ENCODE assay signal across 16 mouse cellular contexts in the genomic region with DNA sequence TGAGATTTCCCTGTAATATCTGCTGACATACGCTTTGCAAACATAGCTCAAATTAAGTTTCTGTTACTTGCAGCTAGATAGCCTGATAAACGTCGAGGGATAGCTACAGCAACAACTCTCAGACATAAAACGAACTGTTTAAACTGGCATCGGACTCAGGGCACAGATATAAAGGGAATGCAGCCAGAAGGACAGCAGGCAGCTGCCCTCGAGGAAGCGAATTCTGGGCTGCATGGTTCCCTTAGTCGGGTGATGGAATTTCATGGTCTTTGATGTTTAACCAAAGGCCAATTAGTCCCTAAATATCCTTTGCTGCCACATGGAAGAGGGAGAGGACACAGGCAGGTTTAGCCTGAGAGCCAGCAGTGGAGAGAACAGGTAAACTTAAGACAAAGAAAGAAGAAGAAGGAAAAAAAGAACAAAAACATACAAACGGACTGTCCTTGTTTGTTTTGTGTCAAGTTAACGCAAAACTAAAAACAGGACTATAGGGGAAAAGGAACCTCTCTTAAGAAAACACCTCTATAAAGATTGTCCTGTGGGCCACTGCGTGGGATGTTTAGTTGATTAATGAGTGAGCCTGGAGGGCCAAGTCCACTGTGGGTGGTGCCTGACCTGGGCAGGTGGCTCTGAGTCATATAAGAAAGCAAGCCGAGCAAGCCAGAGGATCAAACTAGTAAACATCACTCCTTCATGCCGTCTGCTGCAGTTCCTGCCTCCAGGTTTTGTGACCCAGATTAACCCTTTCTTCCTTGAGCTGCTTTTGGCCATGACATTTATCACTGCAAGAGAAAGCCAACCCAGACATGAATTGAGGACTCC.
A peak's percentile ranks its signal among the peaks of the same experiment; 100 is the strongest.
DNase-seq lines count a peak whose midpoint lies in the region; ATAC-seq lines count a peak whose summit lies in the region.
"Had no signal": no experiment of that assay in that cellular context is flagged by ENCODE, and none has a peak within 500 bp of the region (broad histone marks: within the 10 kb centered on the region; RNA-seq: fewer than 3 reads in every experiment).

No protein-coding gene starts in this region.

- ATAC-seq in hindbrain, embryonic 16.5 days: no peak

- DNase-seq in Muller cell, postnatal 12 days (ENCODE audit: inconsistent ontology term): peak; percentile 36
- peak; percentile 17 for DNase-seq in gonadal fat pad, adult 2 months (ENCODE audit: low read depth)
- peak; percentile 75 for DNase-seq in kidney, adult 9 months
- peak; percentile 64 for DNase-seq in large intestine, adult 2 months (ENCODE audit: low read depth, low spot score)
- no peak for DNase-seq in adrenal gland, adult (ENCODE audit: inconsistent age in 2 of 2, low spot score in 1 of 2)
- DNase-seq in embryo, embryonic 10.5 days (ENCODE audit: low spot score): no peak
- DNase-seq in left cerebral cortex, postnatal 25 days (ENCODE audit: low spot score in 2 of 2): no peak
- DNase-seq: adrenal gland, postnatal 14 days; cerebellum, adult 9-10 months; heart, adult 18-20 months; liver, embryonic 13.5 days; lung, postnatal 14 days; right cerebral cortex, postnatal 4 days had no signal

- WGBS in large intestine, adult 2 months: 21% methylated on average over 13 of the region's 13 CpGs
- WGBS in hindbrain, embryonic 16.5 days: 51% methylated on average over 13 of the region's 13 CpGs

- no peaks in the 10 kb centered on the region for H3K27me3 ChIP-seq in hindbrain, embryonic 16.5 days (replicated peaks; ENCODE audit: control insufficient read depth, insufficient read depth, low read length)
- H3K27me3 ChIP-seq: liver, embryonic 13.5 days; neural tube, embryonic 13.5 days had no signal

- intact Hi-C loops in left cerebral cortex, postnatal 25 days (cut with DNase I): no loop called here

- H3K4me2 ChIP-seq in hindbrain, embryonic 16.5 days (ENCODE audit: low read length): no peak overlapping the region
- H3K4me2 ChIP-seq: hindbrain, embryonic 14.5 days; liver, embryonic 13.5 days; neural tube, embryonic 13.5 days had no signal

- no peaks in the 10 kb centered on the region for H3K4me1 ChIP-seq in hindbrain, embryonic 16.5 days (ENCODE audit: control insufficient read depth, insufficient read depth, low read depth, low read length)
- H3K4me1 ChIP-seq: liver, embryonic 13.5 days had no signal

- H3K27ac ChIP-seq in hindbrain, embryonic 16.5 days (ENCODE audit: low read depth, low read length): no peak overlapping the region
- H3K27ac ChIP-seq: hindbrain, embryonic 14.5 days; liver, embryonic 13.5 days; neural tube, embryonic 13.5 days had no signal

- no peaks in the 10 kb centered on the region for H3K9me3 ChIP-seq in hindbrain, embryonic 16.5 days (ENCODE audit: control insufficient read depth, low read length)
- H3K9me3 ChIP-seq: liver, embryonic 13.5 days; neural tube, embryonic 13.5 days had no signal

- H3K9ac ChIP-seq in hindbrain, embryonic 16.5 days (ENCODE audit: low read depth, low read length): no peak overlapping the region
- H3K9ac ChIP-seq: hindbrain, embryonic 14.5 days; liver, embryonic 13.5 days; neural tube, embryonic 13.5 days had no signal

- no peak overlapping the region for H3K4me3 ChIP-seq in hindbrain, embryonic 16.5 days (ENCODE audit: low read length)
- H3K4me3 ChIP-seq: liver, embryonic 13.5 days; neural tube, embryonic 13.5 days had no signal

- H3K36me3 ChIP-seq in hindbrain, embryonic 16.5 days (ENCODE audit: control insufficient read depth, insufficient read depth, low read length): no peaks in the 10 kb centered on the region
- H3K36me3 ChIP-seq: liver, embryonic 13.5 days; neural tube, embryonic 13.5 days had no signal

Comparison
In these comparisons a context has a peak if more than half of its experiments do, and no peak if none do; other contexts are left out.
1. DNase-seq: peak in Muller cell, postnatal 12 days (single experiment), gonadal fat pad, adult 2 months (single experiment), kidney, adult 9 months (single experiment) and large intestine, adult 2 months (single experiment); none in adrenal gland, adult (0 of 2), embryo, embryonic 10.5 days (single experiment) and left cerebral cortex, postnatal 25 days (0 of 2).